Mouse (Mus musculus) 3134 (cell line): ENCODE data around the gene Pmf1.

Experiments used
- DNase-seq: peaks from one replicate; pipeline ENCODE4 v3.0.0-alpha.2; 2011; ENCODE audit warnings: low spot score; ENCODE audit not compliant: insufficient read length; ENCODE audit errors: extremely low read depth

Pmf1 gene

DNA sequence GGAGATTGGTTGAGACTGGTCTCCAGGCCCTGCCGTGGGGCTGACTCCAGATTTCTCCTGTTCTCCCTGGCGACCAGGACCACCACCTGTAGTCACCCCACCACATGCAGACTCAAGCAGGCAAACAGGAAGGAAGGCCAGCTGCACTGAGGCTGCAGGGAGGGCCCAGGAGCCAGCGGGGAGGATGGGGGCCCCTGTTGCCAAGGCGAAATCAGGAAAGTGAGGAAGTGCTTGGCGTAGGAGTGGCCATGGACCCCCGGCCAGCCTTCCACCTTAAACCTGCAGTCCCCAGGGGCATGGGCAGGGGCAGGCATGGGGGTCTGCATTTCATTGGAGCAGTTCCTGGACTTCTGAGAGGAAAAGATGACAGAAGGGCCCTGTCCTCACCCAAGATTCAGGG, 49.0 kb downstream of the Pmf1 start:
- DNase-seq: no peak

GRCm38 (mm10) chr3:88359989-88360388, 50.1 kb downstream of the Pmf1 start:
- DNase-seq: no peak

GRCm38 (mm10) chr3:88359584-88359983, 50.5 kb downstream of the Pmf1 start:
- DNase-seq: no peak

- DNase-seq: no peak
Measured at GRCm38 (mm10) chr3:88354396-88355165, 55.5 kb downstream of the Pmf1 start.

DNA sequence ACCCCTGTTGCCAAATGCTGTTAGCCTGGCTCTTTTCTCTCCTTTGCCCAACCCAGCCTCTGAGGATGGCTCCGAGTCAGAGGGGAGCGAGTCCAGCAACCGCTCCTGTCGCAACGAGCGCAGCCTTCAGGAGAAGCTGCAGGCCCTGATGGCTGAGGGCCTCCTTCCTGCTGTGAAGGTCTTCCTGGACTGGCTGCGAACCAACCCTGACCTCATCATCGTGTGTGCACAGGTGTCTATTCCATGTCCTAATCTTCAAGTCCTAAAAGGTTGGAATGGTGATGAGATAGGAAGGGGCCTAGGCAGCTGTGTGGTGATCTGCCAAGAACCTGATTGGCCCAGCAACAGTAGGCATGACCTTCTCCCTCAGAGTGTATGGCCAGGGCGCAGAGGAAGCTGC, 57.2 kb downstream of the Pmf1 start:
- DNase-seq: no peak

GRCm38 (mm10) chr3:88350732-88351131, 59.4 kb downstream of the Pmf1 start:
- DNase-seq: no peak
